Mouse (Mus musculus) brain, adult 2 months (tissue): Measurements from ENCODE around the gene Psma1.

ENCODE experiments used
- DNase-seq: peaks from one replicate; pipeline ENCODE4 v3.0.0; 2011; ENCODE audit warnings: low read depth, low spot score

Psma1 gene

DNA sequence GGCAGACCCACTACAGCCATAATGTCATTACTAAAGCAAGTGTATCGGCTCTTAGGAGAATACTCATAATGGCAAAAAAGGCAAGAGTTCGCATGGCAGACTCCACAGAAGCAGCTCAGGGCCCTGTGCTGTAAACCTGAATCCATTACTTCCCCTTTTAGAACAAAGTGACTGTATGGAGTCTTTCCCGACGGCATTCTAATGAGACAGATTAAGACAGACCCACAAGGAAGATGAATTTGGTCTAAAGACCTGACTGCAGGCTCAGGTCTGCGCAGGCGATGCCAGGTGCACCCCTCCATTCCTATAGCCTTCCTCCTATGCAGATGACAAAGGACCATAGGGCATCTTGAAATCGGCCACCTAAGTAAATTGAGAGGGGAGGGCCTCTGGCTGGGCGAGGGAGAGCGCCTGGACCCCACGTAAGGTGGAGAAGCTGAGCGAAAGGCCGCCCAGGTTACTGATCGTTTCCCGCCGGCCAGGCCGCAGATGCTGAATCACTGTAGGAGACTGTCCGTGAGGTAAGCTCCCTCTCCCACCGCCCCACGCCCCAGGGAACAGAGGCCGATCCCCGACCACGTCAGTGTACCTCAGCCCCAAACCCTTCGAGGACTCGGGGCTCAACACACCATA is 430 bp downstream of the Psma1 start:
- no peak for DNase-seq

DNA sequence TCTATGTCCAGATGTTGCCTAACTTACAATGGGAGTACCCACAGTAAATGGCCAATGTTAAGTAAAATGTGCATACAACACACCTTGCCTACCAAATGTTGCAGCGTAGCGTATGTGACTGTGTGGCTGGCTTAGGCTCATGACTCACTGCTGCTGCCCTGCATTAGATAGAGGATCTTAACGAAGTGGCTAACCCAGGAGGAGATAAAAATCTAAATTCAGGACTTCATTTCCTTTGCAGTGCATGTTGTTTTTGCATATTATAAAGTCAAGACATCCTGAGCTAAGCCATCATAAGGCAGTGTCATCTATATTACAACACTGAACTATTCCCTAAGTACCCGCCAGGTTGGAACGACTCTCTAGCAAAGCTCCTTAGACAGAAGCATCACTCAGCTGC is 7.5 kb downstream of the Psma1 start:
- DNase-seq, result no peak

DNA sequence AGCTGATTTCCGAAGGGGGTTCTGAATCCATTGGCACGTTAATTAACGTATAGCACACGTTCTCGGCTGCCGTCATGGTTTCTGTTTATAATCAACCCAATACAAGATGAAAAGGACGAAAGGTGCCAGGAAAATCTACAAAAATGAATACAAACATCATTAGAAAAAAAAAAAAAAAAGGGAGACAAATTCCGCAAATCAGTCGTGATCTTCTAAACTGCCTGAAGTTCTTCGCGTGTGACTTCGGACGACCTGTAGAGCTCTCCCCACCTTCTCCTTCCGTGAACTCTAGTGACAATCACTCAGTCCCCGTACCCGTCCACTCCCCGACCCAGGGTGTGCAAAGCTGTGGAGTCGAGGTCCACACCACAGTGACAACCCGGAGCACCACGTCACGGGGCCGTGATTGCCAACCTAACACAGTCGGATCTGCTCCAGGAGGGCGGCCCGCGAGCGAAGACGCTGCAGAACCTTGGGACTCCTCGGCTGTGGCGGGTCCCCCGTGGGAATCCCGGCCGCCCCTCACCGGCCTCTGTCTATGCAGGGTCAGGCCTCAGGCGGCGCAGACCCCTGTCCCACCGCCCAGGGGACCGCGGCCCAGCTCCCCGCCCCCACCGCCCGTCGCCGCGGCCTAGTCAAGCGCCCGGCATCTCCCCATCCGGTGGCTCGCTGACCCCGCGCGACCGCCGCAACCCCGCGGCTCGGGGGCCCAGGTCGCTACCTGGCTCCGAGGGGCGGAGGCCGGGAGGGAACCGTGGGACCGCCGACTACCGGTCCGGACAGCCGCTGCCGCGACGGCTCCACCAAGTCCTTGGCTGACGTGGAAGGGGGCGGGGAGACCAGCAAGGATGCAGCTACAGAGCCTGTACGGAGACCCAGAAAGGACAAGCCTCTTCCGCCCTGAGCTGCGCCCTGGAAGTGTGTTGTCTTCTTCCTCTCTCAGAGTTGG is 21.8 kb downstream of the Psma1 start, which contains the start of gene Copb1:
Copb1 (minus strand) TSS at position 827 of the 949 bp plus-strand sequence.
- DNase-seq, result peak; percentile 98

DNA sequence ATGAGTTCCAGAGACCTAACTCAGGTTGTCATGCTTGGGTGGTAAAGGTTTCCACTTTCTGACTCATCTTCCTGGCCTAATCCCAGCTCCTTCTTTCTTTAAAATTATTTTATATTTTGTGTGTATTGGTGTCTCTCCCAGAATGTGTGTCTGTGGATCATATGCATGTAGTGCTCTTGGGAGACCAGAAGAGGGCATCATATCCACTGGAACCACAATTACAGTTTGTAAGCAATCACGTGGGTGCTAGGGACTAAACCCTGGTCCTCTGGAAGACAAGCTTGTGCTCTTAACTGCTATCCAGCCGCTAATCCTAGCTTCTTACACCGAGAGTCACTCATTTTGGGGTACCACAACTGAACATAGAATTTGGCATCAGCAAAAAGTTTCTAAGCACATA is 24.2 kb downstream of the Psma1 start:
- peak; percentile 6 for DNase-seq

DNA sequence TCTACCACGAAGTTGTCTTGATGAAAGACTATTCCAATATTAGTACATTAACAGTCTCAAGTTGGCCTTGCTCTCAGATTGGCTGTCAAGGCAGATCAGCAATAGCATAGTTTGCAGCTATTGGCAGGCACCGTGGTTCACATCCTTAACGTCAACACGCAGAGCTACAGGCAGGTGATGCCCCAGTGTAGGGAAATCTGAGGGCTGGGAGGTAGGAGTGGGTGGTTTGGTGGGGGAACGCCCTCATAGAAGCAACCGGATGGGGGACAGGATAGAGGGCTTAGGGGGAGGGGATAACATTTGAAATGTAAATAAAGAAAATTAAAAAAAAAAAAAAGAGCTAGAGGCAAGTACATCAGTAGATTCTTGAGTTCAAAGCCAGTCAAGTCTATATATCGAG is 41.9 kb downstream of the Psma1 start:
- no peak for DNase-seq

DNA sequence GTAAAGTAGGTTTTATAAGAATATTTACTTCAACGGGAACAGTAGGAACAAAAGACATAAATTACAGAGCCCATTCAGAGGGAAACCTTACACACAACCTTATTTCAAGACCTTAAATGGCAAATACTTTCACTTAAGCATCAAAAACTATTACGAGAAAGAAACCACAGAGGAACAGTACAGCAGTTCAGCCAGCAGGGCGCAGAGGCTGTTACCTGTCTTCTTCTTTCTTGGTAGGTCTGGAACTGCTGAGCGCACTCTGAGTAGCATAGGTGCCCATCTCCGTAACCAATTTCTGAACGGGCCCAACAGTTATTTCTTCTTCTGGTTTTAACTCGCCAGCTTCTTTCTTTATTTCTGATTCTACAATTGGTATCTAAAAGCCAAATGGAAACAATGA is 42.9 kb downstream of the Psma1 start:
- no peak for DNase-seq

DNA sequence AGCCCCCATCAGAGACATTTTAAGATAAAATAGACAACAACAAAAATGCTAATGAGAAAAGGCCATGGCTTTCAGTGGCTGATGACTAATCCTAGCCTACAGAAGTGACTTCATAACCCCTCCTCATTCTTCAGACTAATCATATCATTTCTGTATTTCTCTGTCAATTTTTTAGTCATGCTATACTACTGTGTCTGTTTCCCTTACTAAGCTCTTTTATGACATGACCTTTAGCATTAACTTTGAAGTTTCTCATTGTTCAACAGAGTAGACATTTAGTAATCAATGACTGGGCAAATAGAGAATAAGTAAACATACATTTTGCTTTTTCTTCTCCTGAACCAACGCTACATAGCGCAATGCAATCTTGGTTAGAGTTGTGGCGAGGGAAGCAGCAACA is 44.1 kb downstream of the Psma1 start:
- DNase-seq, result no peak

DNA sequence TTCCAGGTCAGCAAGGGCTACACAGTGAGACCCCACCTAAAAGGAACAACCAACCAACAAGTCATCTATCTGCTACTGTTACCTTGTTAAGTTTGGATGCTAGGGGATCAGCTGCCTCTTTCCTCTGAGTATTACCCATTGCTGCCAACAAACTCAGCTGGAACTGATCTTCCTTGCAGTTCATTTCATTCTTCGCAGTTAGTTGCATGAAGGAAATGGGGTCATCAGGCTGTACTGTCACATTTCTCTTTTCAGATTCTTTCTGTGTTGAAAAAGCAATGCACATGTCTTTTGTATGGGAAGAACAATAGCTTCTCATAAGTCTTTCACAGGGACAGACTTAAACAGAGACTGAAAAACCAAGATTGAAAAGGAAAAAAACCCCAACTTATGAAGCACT is 49.4 kb downstream of the Psma1 start:
- DNase-seq, result no peak

DNA sequence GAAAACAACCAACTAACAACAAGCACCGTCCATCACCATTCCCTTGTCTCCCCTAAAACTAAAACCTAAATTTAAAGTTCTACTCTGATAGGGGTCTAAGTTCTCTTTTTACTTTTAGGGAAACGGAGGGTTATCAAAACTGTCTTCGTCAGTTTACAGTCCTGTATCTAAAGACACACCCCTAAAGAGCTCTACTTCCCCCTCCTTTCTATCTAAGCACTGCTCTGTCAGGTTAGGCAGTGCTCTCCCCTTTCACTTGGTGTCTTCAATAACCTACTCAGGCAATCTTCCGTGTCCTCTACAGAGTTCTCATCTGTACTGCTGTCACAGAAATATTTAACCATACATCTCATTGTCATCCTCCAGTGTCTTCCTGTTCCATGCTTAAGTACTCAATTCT is 55.5 kb downstream of the Psma1 start:
- no peak for DNase-seq

DNA sequence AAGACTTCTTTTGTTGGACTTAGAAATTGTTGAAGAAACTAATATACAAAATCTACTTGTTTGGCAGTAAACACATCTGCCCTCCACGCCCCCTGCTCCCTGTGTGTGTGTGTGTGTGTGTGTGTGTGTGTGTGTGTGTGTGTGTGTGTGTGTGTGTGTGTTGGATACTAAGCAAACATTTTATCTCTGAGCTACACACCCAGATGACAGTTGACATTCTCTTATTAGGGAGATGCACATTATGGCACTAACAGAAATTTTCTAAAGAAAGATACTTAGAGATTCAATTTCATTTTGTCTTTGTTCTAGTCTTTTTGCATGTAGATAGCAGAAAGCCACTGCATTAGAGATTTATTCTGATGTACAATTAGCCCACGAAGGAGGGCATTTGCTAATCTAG is 59.0 kb downstream of the Psma1 start:
- no peak for DNase-seq
